Mouse (Mus musculus) testis, postnatal 10 days (tissue): ENCODE measurements around the gene Scap.
"Not testable (repeated sequence)": the region's sequence is repeated elsewhere in the genome, so short reads cannot be mapped to it uniquely, and the experiment has no call there.

Experiments
- DNase-seq: peaks from one replicate; pipeline ENCODE4 v3.0.0; 2021; ENCODE audit warnings: low spot score

Gene Scap

GRCm38 (mm10) chr9:110330913-110331312 lies 2.2 kb upstream of the Scap start:
- DNase-seq = not testable (repeated sequence)

GRCm38 (mm10) chr9:110333896-110334259 lies 790 bp downstream of the Scap start:
- DNase-seq = no peak

- DNase-seq = no peak
Observed at GRCm38 (mm10) chr9:110334849-110335248, 1.8 kb downstream of the Scap start.

DNA sequence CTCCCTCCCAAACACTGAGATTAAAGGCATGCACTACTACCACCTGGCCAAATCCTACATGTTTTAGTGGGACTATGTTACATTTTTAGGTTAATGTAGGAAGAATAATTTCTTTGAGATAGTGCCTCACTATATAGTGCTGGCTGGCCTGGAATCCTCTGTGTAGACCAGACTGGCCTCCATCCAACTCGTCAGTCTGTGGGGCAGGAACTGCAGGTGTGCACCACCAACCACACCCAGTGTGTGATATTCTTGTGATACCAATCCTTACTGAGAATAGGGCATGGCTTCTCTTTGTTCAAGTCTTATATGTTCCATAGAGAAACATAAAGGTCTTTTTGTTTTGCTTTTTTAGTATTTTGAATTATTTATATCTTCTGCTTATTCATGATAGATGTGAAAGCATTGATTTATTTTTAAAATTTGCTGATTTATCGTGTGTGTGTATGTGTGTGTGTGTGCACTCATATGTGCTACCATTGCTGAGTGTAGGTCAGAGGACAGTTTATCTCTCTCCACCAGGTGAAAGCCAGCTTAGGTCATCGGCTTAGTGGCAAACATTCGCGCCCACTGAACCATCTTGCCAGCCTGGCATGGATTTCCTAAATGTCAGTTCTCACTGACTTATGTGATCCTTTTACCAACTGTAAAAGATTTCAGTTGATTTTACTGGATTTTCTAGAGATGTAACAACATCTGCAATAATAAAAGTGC lies 7.1 kb downstream of the Scap start:
- no peak for DNase-seq

DNA sequence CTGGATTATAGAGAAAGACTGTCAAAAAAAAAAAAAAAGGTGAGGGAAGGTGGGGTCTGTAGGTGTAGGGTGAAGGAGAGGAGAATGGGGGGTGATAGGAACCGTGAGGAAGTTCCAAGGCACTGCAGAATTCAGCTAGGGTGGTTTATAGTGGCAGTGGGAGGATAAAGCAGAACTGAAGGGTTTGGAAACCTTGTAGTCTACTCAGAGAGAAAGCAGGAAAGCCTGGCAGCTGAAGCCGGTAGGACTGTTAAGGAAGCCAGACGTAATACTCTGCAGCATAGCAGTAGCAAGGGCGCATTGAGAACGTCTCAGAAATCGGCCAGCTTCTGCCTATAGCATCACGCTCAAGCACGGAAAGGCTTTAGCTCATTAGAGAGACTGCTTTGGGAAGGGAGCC lies 8.9 kb downstream of the Scap start:
- no peak for DNase-seq

GRCm38 (mm10) chr9:110343805-110344204 lies 10.7 kb downstream of the Scap start:
- no peak for DNase-seq

- no peak for DNase-seq
Observed at GRCm38 (mm10) chr9:110345057-110345739, 12.1 kb downstream of the Scap start.

DNA sequence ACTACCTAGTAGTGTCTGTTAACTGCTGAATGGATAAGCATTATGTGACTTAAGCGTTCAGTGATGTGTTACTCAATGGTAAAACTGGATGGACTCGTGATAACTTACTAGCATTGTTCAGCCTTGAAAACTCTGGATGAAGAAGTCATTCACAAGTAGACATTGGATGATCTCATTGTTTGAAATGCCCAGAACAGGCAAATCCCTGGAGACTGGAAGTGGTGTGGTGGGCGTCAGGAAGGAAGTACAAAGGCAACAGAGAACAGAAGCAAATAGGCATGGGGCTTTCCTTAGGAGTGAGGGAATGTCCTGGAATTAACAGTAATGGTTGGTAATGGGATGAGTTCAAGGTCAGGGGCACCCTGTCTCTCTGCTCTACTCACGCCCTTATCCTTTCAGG lies 15.8 kb downstream of the Scap start:
- DNase-seq = no peak

DNA sequence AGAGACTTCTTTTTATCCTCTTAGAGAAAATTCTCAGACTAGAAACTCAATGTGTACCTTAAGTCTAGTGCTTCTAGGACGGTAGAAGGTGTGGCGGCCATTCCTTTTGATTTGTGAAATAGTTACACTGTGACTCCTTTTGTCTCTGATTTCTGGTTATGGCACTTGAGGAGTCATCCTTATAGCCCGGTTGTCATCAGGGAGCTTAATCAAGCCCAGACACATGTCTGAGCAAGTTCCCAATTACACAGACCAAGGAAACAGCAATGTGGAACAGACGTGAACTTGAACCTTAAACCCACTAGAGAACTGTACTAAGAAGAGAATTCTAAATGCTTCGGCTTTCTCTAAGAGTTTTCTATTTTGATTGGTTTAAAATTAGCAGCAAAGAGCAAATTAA lies 17.1 kb downstream of the Scap start:
- DNase-seq = no peak

GRCm38 (mm10) chr9:110350612-110351011 lies 17.5 kb downstream of the Scap start:
- DNase-seq = no peak

DNA sequence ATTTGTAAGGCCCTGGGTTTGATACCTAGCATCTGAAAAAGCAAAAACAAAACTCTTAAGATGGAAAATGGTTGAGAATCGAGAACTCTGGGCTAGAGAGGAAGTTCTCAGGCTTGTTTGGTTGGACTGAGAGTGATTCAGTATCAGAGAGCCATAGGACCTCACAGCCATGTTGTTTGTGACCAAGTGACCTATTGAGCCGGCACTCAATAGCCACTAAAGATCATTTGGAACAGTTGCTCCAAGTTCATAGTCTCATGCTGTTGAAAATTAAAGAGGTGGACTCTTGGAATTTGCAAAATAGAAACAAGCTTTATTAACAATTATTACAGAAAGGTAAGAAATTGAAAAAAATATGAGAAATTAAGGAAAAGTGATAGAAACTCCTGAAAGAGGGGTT lies 18.3 kb downstream of the Scap start:
- no peak for DNase-seq

- no peak for DNase-seq
Observed at GRCm38 (mm10) chr9:110351932-110352632, 19.0 kb downstream of the Scap start.

- DNase-seq = no peak
Observed at GRCm38 (mm10) chr9:110358341-110358740, 25.3 kb downstream of the Scap start.

DNA sequence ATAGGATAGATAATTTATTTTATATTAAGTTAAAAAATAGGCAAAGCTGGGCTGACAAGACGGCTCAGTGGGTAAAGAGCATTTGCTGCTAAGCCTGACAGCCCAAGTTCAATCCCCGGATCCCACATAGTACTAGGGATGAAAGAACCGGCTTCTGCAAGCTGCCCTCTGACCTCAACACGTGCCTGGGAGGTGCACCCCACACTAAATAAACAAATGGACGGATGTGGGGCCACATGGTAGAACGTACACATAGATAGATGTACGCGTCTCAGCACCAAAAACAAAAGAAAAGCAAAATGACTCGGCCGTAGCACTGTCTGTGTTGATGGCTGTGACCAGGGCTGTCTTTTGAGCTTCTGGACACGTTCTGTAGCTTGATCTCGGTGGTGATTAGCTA lies 28.2 kb downstream of the Scap start:
- no peak for DNase-seq

DNA sequence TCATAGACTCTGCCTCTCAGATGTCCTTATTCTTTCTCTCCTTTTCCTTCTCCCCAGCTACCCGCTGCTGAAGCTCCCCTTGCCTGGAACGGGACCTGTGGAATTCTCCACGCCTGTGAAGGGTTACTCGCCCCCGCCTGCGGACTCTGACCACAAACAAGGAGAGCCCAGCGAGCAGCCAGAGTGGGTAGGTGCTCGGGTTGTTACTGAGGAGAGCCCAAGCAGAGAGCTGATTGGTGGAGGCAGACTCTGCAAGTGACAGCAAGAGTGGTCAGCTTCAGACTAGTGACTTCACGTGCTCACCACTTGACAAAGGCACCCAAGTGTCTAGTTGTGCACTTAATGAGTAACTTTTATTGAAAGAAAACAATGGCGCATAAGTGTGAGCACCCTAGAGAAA lies 29.2 kb downstream of the Scap start:
- no peak for DNase-seq

DNA sequence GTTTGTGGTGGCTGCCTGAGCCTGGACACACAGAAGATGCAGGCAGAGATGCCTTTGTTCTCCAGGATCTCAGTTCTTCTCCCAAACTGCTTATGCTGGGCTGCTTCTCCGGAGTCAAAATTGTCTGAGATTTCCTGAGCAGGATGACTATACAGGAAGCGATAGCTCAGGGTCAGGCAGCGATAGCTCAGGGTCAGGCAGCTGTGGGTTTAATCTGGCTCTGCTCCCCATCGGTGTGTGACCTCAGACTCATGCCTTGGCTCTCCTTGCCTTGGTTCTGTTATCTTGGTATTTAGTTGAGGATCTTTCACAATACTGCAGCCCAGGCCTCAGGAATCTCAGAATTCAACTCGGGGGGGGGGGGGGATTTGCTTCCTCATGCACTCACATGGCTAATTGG lies 33.7 kb downstream of the Scap start:
- DNase-seq = no peak

- DNase-seq = no peak
Observed at GRCm38 (mm10) chr9:110369860-110370259, 36.8 kb downstream of the Scap start.

DNA sequence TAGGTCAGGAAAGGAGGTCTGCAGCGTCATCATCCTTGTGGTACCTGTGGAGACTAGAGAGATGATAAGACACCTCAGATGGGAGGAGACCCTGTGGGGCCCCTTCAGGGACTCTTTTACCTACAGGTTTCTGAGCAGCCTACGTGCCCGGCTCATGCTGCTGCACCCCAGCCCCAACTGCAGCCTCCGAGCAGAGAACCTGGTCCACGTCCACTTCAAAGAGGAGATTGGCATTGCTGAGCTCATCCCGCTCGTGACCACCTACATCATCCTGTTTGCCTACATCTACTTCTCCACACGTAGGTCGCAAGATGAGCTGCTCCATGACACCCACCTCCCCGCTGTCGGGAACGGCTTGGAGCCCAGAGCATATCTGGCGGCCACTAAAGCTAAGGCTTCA lies 40.8 kb downstream of the Scap start:
- no peak for DNase-seq

GRCm38 (mm10) chr9:110375668-110376067 lies 42.6 kb downstream of the Scap start:
- no peak for DNase-seq

DNA sequence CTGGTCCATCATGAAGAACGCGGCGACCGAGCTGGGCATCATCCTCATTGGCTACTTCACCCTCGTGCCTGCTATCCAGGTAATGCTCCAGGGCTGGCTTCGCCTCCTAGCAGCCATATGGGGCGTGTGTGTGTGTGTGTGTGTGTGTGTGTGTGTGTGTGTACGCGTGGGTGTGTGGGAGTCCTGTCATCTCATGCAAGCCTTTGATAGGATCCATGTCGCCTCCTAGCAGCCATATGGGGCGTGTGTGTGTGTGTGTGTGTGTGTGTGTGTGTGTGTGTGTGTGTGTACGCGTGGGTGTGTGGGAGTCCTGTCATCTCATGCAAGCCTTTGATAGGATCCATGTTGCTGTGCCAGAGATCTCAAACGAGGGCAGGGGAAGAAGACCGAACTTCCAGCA lies 44.6 kb downstream of the Scap start:
- DNase-seq = not testable (repeated sequence)

DNA sequence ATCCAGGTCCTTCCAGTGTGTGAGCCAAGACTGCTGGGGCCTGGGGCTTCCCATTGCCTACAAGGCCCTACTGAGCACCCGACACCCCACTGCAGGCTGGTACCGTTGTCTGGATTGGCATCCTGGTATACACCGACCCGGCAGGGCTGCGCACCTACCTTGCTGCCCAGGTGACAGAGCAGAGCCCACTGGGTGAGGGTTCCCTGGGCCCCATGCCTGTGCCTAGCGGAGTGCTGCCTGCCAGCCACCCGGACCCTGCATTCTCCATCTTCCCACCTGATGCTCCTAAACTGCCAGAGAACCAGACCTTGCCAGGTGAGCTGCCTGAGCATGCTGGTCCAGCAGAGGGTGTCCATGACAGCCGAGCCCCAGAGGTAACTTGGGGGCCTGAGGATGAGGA lies 46.3 kb downstream of the Scap start:
- DNase-seq = no peak

DNA sequence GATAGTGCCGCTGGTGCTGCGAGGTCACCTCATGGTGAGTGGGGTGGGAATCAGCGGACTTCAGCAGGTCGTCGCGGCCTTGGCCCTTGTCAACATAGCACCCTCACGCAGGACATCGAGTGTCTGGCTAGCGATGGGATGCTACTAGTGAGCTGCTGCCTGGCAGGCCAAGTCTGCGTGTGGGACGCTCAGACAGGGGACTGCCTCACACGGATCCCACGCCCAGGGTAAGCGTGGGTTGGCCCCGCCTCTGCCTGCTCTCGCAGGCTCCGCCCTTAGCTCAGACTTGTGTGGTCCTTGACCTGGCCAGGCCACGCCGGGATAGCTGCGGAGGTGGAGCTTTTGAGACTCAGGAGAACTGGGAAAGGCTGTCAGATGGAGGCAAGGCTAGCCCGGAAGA lies 47.6 kb downstream of the Scap start:
- peak; percentile 76 for DNase-seq

GRCm38 (mm10) chr9:110381292-110381691 lies 48.2 kb downstream of the Scap start:
- DNase-seq = peak; percentile 62
